Comparison of ENCODE assay signal across 19 mouse cellular contexts in genomic region chr15:81919062-81919461, GRCm38 (mm10). TPM values are rescaled to one million over a fixed set of nuclear protein-coding genes. Genes with fewer than 3 reads are reported as not detected.
A peak's percentile ranks its signal among the peaks of the same experiment; 100 is the strongest.
DNase-seq lines count a peak whose midpoint lies in the region; TF ChIP-seq lines count a peak whose summit lies in the region.
"Had no signal": no experiment of that assay in that cellular context is flagged by ENCODE, and none has a peak within 500 bp of the region (broad histone marks: within the 10 kb centered on the region; RNA-seq: fewer than 3 reads in every experiment).

No protein-coding gene starts in this region.

- no peaks in the 10 kb centered on the region; the same call in 1 of the 2 replicates for H3K36me3 ChIP-seq in kidney, adult 2 months (ENCODE audit: control insufficient read depth, insufficient read depth, low read length)

- H3K4me1 ChIP-seq in kidney, adult 2 months (ENCODE audit: control insufficient read depth, insufficient read depth, low read length), result peaks cover 6% of the 10 kb centered on the region; the same call in 1 of the 2 replicates
- H3K4me1 ChIP-seq in brown adipose tissue, adult 24 weeks (ENCODE audit: control insufficient read depth, insufficient read depth, insufficient read length, low read length), result peaks cover 2% of the 10 kb centered on the region; the same call in 1 of the 2 replicates
- H3K4me1 ChIP-seq: limb, embryonic 12.5 days; midbrain, embryonic 10.5 days had no signal

- no peak overlapping the region for H3K4me3 ChIP-seq in kidney, adult 2 months (ENCODE audit: insufficient read depth, low read depth, low read length)
- H3K4me3 ChIP-seq in brown adipose tissue, adult 24 weeks (ENCODE audit: insufficient read depth, low read depth, low read length), result no peak overlapping the region
- H3K4me3 ChIP-seq: forebrain, embryonic 10.5 days; limb, embryonic 12.5 days; midbrain, embryonic 10.5 days had no signal

- DNase-seq in cerebellum, adult 9-11 months, result peak; percentile 61
- no peak for DNase-seq in cerebellum, postnatal 36 days
- DNase-seq in kidney, adult 2 months, result peak; percentile 64
- DNase-seq in kidney, postnatal 10 days, result no peak
- peak; percentile 17 for DNase-seq in NIH3T3 (ENCODE audit: low read depth)
- no peak for DNase-seq in spleen, postnatal 4 days (ENCODE audit: low spot score in 2 of 2)
- DNase-seq: adrenal gland, adult 8-10 months; B cell, adult 2 months; heart, postnatal 4 days; right cerebral cortex, postnatal 25 days; thymus, adult 2 months had no signal

- no peaks in the 10 kb centered on the region for H3K27me3 ChIP-seq in kidney, adult 2 months (replicated peaks; ENCODE audit: control insufficient read depth, insufficient read depth, low read length)
- H3K27me3 ChIP-seq: limb, embryonic 12.5 days had no signal

- TF ChIP-seq CTCF in kidney, adult 2 months (conservative IDR thresholded peaks at IDR 0.05; ENCODE audit: insufficient read depth, insufficient read length, low read depth, low read length), result no peak

- TF ChIP-seq POLR2A in kidney, adult 2 months (IDR thresholded peaks at IDR 0.05; ENCODE audit: low read depth, low read length), result no peak

- 32% methylated on average over 5 of the region's 5 CpGs for WGBS in kidney, adult 2 months

- H3K27ac ChIP-seq in kidney, adult 2 months (ENCODE audit: insufficient read depth, low read depth, low read length), result no peak overlapping the region
- 0 out of 2 replicates have a peak overlapping the region, but pooled peaks have one; percentile 19 for H3K27ac ChIP-seq in brown adipose tissue, adult 24 weeks (replicated peaks; ENCODE audit: low read depth, low read length)
- H3K27ac ChIP-seq: forebrain, embryonic 10.5 days; hindbrain, postnatal 0 days; kidney, postnatal 0 days; limb, embryonic 12.5 days; liver, embryonic 14.5 days; macrophage; midbrain, embryonic 10.5 days had no signal

RNA-seq across cellular contexts. Expression of gene Polr3h, which starts 7.0 kb away (rescaled TPM):
- polyA plus RNA-seq in kidney, adult 2 months (2012; rRNA removed), result 16.1 and 20.2 TPM in 2 replicates
- 2.8 and 13.2 TPM in 2 replicates for polyA plus RNA-seq in brown adipose tissue, adult 24 weeks (2012; ENCODE audit: insufficient read depth, insufficient read length, missing spikeins)

RNA-seq across cellular contexts. Expression of gene Csdc2, which starts 17.5 kb away (rescaled TPM):
- polyA plus RNA-seq in kidney, adult 2 months (2012; rRNA removed), result 5.6 and 6.0 TPM in 2 replicates
- polyA plus RNA-seq in brown adipose tissue, adult 24 weeks (2012; ENCODE audit: insufficient read depth, insufficient read length, missing spikeins), result not detected in 2 replicates

RNA-seq across cellular contexts. Expression of gene Pmm1, which starts 41.7 kb away (rescaled TPM):
- polyA plus RNA-seq in kidney, adult 2 months (2012; rRNA removed), result 50.7 and 51.4 TPM in 2 replicates
- polyA plus RNA-seq in brown adipose tissue, adult 24 weeks (2012; ENCODE audit: insufficient read depth, insufficient read length, missing spikeins), result 86.8 and 130 TPM in 2 replicates

RNA-seq across cellular contexts. Expression of gene Aco2, which starts 47.0 kb away (rescaled TPM):
- polyA plus RNA-seq in kidney, adult 2 months (2012; rRNA removed), result 890 and 915 TPM in 2 replicates
- 3,633 and 4,102 TPM in 2 replicates for polyA plus RNA-seq in brown adipose tissue, adult 24 weeks (2012; ENCODE audit: insufficient read depth, insufficient read length, missing spikeins)

RNA-seq across cellular contexts. Expression of gene Phf5a, which starts 47.4 kb away (rescaled TPM):
- polyA plus RNA-seq in kidney, adult 2 months (2012; rRNA removed), result 33.5 and 47.4 TPM in 2 replicates
- 42.4 and 46.3 TPM in 2 replicates for polyA plus RNA-seq in brown adipose tissue, adult 24 weeks (2012; ENCODE audit: insufficient read depth, insufficient read length, missing spikeins)

Comparison
In these comparisons a context has a peak if more than half of its experiments do, and no peak if none do; other contexts are left out.
1. DNase-seq: peak in cerebellum, adult 9-11 months (single experiment), kidney, adult 2 months (single experiment) and NIH3T3 (single experiment); none in cerebellum, postnatal 36 days (0 of 2), kidney, postnatal 10 days (single experiment) and spleen, postnatal 4 days (0 of 2).